Mouse (Mus musculus) MN1 (cell line): ENCODE results near the gene D3Ertd254e.
"Not testable (repeated sequence)": the region's sequence is repeated elsewhere in the genome, so short reads cannot be mapped to it uniquely, and the experiment has no call there.

Experiments used
- DNase-seq: peaks from one replicate; pipeline ENCODE4 v3.0.0-alpha.2; 2016; ENCODE audit warnings: low spot score

Gene D3Ertd254e

DNA sequence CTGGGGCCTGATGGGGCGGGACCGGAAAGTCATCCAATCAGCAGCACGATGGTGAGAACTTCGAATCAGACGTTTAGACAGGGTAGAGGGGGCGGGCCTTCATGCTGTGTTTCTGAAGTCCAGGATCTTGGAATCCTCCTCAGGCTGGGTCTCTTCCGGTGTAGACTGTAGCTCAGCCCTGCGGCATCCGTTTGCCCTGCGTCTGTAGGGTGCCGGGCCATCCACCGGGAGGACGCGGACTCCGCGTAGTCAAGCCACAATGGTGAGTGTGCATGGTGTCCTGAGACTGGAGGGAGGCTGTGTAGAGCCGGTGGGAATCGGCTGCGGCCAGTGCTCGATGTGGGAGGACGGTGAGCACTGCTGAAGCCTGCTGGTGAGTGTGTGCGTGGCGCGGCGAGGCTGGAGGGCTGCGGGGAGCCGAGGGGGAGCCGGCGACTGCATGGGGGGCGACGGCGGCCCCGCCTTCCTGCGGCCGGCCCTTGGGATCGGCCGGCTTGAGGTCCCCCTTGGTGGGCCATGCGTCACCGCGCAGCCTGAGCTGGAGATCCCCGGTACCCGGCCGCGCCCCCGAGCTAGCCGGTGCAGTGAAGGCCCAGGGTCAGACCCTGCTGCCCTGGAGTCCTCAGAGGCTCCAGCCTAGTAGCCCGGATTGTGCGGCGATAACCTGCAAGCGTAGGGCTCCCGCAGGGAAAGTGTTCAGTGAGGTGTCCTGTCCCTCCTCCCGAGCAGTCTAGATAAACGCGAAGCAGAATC, at the start of gene D3Ertd254e:
Gene D3Ertd254e, plus strand, starts transcription at position 84 of the 753 bp plus-strand sequence.
- peak; percentile 93 for DNase-seq

DNA sequence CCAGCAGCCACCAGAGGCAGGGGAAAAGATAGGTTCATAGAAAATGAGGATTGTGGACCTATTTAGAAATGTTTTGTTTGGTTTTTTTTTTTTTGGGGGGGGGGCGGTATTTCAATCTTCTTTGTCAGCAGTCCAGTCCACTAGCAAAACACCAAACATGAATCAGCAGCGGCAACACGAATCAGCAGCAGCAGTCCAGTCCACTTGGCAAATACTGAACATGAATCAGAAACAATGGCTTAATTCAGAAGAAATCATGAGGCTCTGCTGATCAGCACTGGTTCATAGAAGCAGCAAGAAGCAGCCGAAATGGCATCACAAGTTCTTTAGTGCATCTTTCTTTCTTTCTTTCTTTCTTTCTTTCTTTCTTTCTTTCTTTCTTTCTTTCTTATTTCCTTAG, 34.7 kb upstream of the D3Ertd254e start:
- DNase-seq: no peak

DNA sequence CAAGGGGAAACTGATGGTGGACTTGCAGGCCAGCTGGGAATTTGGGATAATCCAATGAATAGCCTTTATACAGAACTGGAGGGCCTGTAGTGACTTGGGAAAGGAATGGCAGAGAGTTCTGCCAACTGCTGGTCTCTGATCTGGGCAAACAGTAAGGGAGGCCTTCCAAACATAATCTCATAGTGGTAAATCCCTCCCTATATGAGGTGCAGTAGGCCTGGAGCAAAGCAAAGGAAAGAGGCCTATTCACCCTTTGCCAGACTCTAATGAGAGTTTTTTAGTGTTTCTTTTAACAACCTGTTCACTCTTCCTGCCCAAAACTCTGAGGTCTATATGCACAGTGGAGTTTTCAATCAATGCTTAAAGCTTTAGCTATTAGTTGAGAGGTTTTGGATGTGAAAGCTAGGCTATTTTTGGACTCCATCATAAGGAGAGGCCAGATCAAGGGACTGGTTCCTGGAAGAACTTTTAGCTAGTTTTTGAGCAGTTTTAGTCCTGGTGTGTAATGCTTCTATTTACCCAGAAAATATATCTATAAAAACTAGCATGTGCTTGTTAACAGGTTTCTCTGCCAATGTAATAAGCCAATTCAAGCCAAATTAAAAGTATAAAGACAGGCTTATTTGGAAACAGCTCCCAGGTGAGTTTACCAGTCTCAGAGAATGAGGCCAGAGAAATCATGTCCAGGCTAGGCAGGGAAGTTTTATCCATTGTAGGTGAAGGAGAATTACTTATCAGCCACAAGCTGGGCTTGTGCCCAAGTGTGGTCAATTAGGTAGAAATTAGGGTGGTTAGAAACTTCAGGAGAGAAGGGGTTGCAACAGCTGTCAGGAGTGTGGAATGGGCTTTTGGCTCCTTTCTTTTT, 30.9 kb upstream of the D3Ertd254e start:
- DNase-seq: no peak

DNA sequence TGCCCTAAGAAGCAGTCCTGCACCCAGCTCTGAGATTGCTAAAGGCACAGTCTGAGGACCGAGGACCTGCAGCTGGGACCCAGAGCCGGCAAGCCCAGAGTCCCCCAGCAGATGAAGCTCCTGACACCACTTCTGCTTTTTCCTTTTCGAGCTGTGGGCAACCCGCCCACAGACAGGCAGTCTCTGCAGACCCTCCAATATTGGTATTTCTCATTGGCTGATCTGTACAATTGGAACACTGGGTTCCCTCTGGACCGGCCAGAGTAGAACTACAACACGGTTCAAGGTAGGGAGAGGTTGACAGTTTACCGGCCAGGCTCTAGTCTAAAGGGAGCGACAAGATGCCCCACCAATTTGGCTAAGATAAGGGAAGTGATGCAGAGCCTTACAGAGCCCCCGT, 24.6 kb upstream of the D3Ertd254e start:
- not testable (repeated sequence) for DNase-seq

DNA sequence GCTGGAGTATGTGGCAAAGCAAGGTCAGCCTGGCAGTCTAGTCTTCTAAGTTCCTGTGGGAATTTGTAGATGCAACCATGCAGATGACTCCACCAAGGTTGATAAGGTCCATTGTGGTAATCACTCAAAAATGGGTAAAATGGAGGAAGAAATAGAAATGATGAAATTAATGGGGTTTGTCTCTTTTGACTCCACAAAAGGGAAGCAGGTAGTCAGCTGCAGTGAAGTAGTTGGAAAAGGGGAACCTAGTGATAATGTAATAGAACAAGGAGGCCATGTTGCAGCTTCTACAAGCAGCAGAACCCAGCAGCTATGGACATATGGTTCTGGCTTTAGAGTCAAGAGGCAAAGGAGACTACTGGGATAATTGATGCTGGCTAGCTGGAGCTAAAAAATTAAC, 14.7 kb upstream of the D3Ertd254e start:
- no peak for DNase-seq

DNA sequence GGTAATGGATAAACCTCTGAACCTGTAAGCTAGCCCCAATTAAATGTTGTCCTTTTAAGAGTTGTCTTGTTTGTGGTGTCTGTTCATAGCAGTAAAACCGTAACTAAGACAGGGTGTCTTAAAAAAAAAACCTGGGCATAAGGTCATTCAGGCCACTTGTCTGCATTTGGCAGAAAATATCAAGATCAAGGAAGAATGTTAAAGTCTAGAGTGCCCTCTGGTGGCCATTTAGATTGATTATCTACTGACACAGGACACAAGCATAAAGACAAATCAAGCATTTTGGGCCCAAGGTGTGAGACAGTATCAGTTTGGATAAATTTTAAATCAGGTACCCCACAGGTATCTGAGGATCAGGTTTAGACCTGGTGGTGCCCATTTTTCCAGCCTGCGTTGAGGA, 13.3 kb upstream of the D3Ertd254e start:
- peak; percentile 43 for DNase-seq

DNA sequence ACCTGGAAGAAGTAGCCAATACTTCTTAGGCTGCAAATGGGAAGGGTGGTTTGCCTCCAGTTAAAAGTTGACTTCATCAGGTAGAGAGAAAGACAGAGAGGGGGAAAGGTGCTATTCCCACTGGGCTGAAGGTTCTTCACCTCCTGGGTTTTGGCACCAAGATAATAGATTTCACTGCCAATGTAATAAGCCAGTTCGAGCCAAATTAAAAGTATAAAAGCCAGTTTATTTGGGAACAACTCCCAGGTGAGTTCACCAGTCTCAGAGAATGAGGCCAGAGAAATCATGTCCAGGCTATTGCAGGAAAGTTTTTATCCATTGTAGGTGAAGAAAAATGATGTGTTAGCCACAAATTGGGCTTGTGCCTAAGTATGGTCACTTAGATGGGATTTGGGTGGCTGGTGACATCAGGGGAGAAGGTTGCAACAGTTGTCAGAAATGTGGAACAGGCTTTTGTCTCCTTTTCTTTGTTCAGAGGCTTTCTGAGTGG, 12.6 kb upstream of the D3Ertd254e start:
- DNase-seq: no peak

DNA sequence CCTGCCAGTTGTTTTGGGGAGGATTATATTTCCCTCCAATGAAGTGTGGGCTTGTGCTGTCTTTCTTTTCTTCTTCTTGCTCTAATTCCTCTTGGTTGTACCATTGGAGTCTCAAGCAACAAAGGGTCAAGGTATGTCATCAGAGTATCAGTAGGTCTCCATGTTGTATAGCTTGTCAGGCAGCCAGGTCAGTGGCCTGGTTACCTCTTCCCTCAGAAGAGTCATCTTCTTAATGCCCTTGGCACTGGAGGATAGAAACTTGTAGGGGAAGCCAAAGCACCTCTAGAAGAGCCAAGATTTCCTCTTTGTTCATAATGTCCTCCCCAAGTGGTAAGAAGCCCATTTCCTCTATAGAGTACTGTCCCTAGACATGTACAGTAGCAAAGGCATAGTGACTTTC, 11.8 kb upstream of the D3Ertd254e start:
- no peak for DNase-seq

DNA sequence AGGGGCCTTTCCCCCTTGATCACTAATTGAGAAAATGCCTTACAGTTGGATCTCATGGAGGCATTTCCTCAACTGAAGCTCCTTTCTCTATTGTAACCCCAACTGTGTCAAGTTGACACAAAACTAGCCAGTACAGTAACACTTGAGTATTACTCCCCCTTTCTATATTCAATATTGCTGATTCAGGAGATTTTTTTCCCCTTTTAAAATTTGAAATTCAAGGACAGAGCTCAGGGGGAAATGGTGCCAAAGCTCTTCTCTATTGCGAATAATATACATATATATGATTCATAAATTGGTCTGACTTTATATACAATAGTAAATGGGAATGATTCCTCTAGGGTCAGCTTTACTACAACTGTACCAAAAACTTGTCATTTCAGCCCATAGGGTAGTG, 282 bp upstream of the D3Ertd254e start:
- DNase-seq: no peak

DNA sequence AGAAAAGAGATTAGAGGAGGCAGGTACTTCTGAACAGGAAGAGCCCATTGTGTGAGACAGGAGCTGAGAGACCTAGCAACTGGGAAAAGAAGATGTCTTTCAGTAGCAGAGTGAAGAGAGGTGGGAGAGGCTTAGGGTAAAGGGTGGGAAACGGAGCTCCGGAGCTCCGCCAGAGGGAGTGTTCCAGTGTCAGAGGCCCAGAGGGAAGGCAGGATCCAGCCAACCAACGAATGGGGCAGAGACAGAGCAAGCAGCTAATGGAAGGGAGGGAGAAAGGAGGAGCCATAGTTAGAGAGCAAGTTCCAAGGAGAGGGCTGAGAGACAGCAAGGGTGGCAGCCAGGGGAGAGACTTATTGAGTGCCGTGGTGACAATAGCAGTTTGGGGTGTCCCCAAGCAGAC, 4.5 kb downstream of the D3Ertd254e start:
- no peak for DNase-seq

DNA sequence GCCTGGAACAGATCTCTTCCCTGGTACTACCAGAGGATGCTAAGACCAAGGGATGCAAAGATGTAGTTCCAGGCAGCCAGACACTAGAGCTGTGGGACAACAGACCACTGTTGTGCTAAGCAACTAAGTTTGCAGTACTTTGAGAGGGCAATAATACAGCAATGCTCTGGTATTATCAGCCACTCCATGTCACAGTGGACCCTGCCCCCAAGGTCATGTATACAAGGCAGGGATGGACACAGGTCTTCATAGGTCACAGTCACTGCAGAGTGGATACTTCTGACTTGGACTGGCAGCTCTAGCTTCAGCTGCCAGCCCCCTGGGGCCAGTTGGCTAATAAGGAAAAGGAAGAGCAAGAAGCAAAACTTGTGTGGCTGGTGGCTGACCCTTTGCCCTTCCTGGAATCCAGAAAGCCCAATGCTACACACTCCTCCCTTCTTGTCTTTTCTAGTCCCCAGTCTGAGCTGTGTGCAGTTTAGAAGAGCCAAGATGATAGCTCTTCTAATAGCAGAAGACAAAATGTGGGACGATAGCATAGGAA, 19.9 kb downstream of the D3Ertd254e start:
- DNase-seq: no peak

DNA sequence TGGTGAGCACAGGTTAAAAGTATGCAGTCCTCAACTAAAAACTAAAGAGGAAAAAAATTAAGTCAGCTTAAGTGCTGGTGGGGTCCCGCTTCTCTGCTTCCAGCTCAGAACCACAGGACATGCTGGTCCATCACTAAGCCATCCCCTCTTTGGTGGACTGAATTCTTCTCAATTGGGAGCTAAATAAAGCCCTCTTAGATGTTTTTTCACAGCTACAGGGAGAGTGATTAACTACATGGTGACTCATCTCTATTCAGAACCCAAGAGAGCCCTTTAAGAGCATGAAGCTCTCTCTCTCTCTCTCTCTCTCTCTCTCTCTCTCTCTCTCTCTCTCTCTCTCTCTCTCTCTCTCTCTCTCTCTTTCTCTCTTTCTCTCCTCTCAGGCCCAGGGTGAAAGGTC, 20.5 kb downstream of the D3Ertd254e start:
- DNase-seq: no peak

DNA sequence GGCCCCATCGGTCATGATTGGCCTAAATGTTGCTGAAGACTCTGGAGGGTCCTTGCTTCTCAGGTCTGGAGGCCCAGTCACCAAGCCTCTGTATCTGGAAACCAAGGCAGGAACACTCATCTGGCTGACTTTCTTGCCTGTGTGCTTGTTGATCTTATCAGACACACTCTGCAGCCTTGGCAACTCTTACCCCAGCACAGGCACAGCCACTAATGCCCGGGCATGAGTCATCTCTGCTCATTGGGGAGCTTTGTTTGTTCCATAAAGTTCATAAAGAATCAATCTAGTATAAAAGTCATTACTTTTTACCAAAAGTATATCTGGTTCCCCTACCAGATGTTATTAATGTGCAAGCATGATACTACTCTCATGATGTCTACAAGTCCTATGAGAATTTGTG, 22.9 kb downstream of the D3Ertd254e start:
- DNase-seq: peak; percentile 48

DNA sequence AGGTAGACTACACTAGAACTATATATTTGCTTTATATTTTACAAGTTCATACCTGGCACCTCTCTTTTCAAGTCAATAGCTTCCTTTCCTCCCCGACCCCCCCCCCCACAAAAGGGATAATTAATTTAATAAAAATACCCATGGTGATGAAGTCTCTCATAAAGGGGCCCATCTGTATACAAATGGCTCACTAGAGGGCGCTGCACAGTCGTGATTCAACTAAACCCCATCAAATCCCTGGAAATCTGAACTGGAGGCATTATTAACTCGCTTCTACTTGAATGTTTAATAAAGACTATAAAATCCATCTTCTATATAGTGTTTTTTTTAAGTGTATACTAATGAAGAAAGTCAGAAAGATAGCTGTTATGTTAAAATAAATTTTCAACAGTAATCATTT, 30.7 kb downstream of the D3Ertd254e start:
- peak; percentile 44 for DNase-seq

DNA sequence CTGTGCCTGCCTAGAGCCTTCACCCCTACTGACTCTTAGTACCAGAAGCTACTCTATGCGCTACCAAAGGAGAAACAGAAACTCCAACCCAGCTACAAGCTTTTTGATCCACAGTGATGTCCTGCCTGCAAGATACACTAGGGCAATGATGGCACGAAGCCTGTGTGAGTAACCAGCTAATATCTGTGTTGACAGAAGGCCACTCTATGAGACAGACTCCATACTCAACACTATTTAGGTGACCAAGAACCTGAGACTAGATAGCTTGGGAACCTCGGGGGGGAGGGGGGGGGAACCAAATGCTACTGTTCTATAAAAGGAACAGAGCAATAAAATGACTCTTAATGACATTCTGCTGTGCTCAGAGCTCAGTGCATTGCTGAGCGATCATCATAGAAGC, 35.7 kb downstream of the D3Ertd254e start:
- no peak for DNase-seq

DNA sequence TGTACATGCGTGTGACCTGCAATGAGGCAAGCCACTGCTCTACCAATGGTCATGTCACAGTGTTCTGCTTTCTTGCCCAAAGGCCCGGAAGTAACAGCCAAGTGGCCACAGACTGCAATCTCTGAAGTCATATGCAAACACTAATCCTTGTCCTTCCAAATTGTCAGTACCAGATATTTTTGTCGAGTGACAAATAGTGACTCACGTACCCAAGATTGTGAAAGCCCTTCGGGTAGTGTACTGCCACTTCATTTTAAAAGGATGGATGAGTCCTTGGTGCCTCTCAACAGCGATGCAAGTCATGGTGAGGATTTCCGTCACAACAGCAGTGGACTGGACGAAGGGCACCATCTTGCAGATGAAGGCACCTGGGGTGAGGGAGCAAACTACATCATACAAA, 38.4 kb downstream of the D3Ertd254e start:
- DNase-seq: no peak

DNA sequence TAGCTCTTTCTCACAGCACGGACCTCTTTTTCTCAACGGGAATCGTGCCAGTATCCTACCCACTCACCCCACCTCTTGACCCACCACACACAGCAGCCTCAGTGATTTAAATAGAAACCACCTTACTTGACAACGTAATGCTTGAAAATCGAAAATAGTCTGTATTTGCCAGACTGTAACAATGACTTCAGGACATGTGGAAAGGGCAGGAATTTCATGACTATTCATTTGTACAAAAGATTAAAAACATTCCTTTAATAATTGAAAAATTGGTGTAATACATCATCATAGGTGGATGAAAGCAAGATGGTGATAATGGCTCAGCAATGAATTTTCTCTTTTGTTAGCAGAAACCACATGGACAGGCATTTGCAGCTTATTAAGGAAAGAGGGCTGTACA, 50.3 kb downstream of the D3Ertd254e start:
- DNase-seq: no peak

DNA sequence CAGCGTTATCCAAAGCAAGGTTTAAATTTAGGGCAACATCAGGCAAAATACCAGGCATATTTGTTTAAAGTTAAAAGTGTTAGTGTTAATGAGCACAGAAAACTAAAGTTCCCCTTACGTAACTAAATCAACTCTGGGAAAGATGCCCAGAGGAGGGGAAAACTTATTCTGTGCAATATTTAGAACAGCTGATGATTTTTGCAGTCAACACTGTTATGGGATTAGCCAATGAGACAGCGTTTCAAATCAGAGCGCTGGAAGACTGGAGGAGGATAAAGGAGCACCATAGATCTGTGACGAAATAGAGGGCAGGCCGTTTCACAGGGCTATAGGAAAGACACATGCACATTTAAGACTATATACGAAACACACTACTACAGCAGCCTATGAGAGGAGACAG, 52.1 kb downstream of the D3Ertd254e start:
- DNase-seq: no peak

DNA sequence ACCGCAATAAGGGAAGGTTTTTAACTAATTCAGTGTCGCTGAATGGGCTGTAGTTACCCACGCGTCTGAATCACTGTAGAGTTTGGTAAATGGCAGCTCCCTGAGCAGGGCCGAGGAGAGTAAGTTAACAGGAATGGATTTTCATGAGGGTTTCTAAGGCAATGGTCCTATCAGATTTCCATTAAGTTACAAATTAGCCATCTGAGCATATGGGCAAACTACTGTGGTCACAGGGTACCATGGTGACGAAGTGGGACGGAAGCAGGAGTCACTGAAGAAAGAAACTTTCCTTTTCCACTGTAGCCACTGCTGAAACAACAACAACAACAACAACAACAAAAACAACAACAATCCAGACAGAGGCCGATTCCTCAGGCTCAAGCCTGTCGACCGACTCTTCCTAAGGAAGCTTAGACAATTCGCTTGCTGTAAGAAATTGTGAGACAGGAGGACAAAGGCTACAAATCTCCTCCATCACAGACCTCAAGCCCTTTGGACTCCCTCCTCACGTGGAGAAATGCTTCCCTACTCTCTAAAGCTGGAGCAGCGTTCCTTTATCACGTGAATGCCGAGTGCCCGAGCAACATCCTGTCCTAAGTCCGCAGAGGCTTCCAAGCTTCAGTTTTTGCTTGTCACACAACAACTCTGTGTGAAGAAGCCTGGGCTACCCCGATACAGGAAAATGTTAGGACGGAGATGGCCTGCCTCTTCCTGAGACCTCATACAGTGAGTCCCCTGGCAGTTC, 56.9 kb downstream of the D3Ertd254e start:
- no peak for DNase-seq

DNA sequence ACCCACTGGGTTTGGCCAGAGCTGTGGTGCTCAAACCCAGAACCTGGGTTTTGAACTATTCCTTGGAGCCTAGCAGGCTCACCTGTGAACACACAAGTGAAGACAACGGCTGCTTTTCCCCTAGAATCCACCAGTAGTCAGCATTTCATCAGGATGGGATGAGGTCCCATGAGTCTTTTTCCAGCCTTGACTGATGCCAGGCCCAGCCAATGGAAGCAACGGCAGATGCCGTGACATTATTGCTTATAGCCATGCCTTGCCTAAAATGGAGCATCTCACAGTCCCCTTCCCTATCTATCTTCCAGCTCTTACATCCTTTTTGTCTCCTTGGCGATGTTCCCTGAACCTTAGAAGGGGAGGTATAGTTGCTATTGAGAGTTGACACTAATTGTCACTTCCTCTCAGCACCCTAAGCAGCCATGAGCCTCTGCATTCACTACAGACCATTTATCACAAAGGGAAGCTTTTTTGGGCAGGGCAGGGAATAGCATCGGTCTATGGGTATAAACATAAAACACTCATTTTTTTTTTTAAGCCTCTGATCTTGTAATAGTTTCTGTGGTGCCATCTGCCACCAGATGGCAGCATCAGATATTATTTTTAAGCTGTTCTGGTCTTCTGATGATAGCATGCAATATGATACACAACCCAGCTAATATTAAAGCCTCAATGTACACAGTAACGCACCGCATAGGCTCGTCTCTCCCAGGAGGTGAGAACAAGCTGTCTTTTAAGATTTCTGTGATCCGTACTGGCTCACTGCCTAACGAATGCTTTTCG, 59.1 kb downstream of the D3Ertd254e start:
- DNase-seq: peak; percentile 67

DNA sequence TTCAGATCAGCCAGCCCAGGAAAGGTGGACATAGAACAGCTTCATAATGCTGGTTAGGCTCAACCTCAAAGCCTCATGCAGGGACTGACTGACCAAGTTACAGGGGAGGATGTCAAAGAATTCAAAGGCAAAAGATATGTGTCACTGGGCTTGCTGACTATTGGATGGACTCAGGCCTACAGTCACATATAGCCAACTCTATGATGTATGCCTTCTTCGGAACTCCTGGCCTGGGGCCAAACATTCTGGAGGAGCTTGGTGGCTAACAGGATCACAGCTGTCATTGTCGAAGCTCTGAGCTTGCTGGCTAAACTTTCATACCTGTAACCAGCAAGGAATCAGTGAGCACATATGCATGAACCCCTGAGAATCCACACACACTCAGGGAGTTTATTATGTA, 60.1 kb downstream of the D3Ertd254e start:
- no peak for DNase-seq
